Mouse (Mus musculus) T-cell, adult 2 months (primary cell): ENCODE measurements at regions not wholly inside any gene's neighbourhood (a gene's known extent, or its start where the extent isn't known, plus 50 kb on each side); places are given as distances from the start of the nearest gene placed in this dataset.
A peak's percentile ranks its signal among the peaks of the same experiment; 100 is the strongest.

Experiments
- DNase-seq: peaks from one replicate; pipeline ENCODE4 v3.0.0; 2022; ENCODE audit warnings: low spot score

DNA sequence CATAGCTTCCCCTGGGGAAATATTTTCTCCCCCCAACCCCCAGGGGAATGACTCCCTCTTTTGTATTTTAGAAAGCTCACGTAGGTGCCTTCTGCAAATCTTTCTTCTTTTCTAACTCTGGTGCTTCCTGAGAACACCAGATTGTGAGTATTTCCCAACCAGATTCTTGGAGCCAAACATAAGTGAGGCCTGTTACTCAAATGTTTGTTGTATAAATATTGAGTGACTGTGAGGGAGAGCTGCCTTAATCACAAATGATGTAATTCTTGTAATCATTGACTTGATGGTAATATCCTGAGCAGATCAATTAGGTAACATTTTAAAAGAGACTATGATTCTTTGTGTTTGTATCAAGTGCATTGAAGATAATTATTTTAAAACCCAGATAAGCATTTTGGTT, 137.1 kb upstream of the Marcks start:
- DNase-seq: no peak

DNA sequence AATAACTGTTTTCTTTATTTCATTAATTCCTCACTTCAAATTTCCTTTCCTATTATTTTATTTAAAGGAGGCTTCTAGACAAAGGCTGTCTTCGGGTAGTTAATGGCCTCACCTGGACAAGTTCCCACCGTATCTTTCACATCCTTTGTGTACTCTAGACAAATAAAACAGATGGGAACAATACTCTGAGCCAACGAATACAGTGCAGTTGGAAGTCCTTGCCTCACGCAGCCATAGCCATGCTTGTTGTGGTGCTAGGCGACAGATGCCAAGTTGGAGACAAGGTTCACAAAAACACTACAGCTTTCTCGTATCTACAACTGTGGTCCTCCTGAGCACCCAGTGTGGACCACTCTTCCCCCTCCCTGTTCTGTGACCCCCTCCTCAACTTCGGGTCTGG, 136.6 kb upstream of the Marcks start:
- no peak for DNase-seq

DNA sequence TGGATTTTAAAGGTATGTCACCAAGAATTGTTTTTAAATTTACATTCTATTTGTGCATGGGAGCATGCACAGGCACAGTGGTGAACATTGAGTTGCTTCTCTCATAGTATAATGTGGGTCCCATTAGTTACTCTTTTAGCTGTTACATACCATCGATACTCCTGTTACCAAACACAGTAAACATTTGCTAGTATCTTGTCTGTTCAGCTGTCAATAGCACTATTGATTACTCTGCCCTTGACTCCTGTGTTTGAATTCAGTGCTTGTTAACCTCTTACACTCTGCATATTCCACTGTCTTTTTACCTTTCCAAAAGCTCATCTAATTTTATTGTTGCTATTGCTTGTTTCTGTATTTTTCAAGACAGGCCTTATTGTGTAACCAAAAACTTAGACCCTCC, 133.2 kb upstream of the Marcks start:
- DNase-seq: no peak

DNA sequence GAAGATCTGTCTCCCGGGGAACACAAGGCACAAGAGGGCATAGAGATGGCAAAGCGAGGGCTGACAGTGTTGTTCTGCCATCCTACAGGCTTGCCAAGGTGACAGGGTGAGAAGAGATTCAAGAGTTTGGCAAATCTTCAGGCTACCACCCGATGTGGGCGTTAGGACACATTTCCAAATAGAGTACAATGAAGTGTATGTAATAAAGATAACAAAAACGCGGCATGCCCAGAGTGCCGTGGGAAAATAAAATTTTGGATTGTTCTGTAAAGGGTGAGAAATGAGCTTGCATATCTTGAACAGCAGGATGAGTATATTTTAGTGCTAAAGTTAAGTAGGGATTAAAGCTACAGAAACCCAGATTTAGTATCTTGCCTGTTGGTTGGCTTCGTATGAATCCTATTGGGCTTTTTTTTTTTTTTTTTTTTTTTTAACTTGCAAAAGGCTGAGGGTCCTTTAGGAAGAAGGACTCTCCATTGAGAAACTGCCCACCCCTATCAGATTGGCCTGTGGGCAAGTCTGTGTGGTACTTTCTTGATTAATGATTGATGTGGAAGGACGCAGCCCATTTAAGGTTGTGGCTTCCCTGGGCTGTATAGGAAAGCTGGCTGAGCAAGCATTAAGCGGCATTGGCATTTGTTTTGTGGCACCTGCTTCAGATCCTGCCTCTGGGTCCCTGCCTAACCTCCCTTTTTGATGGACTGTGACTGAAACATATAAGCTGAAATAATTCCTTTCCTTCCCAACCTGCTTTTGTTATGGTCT, 131.7 kb upstream of the Marcks start:
- no peak for DNase-seq

DNA sequence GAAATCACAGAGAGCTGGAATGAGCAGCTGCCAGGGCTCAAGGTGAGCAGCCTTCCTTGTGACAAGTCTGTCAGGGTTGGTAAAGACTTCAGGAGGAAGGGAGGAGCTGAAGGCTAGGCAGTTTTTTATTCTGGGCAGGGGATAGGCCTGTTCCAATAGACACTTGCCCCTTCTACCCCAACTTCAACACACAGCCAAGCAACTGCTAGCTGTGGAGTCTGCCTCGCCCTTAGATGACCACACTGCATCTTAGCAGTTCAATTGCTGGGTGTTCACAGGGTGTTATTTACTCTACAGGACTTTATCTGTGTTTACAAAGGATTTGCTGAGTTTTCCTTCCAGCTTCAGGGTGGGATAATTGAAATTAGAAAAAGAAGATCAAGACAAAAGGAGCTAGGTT, 128.2 kb upstream of the Marcks start:
- DNase-seq: no peak

DNA sequence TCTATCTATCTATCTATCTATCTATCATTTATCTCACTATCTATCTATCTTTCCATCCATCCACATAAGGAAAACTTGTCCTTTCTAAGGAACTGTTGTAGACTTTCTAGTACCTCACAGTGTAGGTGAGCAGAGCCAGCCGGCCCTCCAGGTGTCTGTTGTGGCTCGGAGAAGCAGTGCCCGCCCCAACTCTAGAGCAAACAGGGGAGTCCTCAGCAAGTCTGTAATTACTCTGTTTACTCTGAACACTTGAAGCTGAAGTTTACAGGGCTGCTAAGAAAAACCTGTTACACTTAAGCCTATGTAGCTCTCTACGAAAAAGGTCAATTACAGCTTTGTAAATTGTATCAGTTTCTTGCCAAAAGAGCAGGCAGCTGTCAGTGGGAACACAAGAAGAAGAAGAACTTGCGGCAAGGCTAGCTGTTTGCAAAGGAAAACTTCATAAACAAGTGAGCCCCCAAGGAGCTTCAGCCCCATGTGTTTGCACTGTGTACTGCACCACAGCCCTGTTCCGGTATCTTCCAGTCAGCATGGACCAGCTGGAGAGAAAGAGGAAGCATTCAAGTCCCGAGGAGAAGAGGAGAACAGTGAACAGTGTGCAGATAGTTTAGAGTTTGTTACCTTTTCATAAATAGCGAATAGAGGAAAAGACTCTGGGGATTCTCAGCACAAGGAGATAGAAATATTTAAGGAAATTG, 122.2 kb upstream of the Marcks start:
- DNase-seq: peak; percentile 1

DNA sequence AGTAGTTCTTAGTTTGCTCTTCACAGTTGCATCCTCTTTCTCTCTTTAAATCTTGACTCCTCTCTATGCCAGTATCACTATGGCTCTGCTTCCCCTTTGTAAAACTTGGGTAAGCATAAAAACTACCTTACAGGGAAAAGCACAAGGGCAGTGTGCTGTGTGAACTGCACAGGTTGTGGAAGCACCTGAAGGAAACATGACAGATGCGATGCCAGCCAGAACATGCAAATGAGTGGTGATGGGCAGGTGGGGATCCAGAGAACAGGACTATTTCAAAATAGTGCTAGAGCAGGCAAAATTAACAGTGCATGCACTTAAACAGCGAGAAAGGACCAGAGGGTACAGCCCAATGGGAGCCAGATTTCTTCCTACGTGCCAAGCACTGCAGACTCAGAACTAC, 120.5 kb upstream of the Marcks start:
- DNase-seq: no peak

DNA sequence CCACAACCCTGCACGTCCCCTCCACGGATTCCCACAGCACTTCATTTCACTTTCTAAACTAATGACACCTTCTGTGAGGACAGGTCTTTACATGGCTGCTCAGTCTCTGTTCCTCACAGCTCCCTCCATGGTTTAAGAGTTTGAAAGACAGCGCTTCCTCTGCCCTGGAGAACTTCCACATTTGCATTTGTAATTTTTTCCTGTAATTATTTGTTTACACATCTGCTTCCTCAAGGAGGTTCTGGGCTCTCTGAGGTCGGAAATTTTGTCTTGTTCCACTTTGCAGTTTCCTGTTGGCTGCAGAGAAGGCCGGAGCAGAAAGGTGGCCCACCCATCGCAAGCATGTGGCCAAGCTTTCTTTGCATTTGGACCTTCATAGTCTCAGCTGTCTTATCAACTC, 118.8 kb upstream of the Marcks start:
- no peak for DNase-seq

DNA sequence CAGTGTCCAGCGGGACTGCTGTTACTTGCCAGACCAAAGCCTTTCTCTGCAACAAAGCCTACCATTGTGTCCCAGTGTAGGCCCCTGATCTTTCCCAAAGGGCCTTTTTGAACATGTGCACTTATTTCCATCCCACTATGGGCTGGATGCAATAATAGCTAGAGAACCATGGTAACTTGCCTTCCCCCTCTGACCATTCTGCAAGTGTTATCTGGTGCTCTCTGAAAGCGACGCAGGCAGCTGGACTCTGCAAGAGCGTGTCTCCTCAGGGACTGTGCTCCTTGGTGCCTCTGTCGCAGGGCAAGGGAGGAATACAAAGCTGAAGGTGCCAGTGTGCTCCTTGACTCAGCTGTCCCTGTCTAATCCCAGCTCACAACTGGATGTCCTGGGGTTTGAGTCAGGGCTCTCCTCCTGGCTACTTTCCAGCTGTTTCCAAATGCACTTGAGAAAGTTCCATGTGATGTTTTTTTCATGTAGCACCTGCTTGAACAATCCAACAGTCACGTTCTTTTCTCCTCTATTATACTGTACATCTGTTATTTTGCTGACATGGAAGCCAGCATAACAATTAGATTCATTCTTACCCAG, 112.3 kb upstream of the Marcks start:
- DNase-seq: no peak

DNA sequence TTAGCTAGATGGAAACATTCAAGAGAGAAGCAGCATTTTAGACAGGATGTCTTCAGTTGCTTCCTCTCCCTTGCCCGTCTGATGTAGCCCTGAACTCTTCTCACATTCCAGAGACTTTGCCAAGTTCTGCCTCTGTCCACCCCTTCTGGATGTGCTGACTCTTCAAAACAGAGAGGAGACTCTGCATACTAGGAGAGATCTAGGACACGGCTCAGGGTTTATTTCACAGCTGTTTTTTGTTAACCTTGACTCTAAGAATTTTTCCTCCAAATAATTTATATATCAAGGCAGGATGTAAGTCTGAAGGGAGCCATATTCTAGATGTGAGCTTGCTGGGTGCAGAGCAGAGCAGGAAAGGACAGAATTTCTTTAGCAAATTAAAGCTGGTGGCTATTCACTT, 111.4 kb upstream of the Marcks start:
- no peak for DNase-seq

DNA sequence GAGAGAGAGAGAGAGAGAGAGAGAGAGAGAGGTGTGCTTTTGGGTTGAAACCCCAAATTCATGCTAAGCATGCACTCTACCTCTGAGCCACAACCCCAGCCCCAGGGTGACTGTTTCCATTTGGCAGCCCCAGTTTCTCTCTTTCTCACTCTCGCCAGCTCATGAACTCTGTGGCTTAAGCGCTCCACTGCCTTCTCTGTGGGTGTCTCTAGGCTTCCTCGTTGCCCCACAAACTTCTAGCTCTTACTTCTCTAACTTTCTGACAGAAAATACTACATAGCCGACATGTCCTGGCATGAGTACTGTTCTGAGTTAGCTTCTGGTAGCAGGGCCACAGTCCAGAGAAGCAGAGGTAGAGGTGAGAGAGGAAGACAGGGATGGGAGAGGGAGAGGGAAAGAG, 110.8 kb upstream of the Marcks start:
- no peak for DNase-seq

DNA sequence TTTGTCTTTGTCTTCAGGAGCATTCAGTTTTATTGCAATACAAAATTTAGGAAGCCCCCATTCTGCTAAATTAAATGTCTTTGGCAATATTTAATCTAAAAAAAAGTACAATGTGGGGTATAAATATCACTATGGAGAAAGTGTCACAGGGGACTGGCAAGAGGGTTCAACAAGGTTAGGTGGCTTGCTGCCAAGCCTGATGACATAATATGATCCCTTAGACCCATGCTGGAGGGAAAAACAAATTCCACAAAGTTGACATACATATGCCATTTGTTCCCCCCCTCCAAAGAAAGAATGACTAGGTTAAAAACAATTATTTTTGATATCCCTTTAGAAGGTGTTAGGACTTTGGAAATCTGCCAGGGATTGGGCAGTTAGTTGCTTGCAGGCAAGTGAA, 108.4 kb upstream of the Marcks start:
- DNase-seq: no peak

DNA sequence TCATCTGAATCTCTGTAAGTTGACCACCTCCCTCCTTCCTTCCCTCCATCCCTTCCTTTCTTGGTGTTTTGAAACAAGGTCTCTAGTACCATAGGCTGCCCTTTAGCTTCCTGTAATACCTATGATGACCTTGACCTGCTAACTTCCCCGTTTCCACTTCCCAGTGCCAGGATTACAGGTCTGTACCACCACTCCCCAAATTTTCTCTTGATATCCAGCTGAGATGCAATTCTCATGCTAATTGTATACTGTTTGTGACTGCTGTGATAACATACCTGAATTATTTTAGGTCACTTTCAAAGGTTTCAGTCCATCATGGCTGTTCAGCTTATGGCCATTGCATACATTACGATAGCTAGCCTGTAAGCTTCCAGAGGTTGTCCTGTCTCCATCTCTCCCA, 104.4 kb upstream of the Marcks start:
- no peak for DNase-seq

DNA sequence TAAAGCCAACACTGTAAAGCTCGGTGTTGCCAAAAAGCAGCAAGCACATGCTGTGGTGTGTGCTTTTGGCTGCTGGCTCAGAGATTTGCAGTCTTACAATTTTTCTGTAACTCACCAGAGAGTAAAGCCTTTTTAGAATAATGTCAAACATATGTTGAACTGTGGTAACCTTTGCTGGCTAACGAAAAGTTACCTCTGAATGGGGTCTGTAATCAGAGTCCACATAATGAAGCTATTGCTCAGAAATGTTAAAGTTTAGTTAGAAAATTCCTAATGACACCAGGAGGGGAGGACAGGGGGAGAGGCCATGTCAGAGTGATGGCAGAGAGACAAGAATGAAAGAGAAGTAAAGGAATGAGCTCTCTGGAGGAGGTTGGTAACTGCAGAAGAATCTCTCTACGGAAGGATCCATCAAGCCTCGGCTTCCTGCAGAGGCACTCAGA, 103.1 kb upstream of the Marcks start:
- no peak for DNase-seq

DNA sequence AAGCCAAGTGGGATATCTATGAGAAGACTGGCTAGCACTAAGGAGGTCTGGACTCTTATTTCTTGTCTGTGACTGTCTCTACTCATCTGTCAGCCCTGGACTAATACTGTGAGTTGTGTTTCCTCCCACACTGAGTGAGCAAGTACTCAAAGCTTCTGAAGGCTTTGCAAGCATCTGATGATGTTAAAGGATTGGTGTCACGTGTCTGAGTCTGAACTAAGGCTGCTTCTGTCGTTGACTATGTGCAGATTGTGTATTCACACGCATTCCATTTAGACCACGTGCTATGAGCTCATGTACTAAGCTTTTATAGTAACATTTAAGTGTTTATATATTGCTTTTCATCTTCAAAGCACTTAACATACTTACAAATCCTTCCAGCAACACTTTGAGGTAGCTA, 101.9 kb upstream of the Marcks start:
- DNase-seq: no peak

DNA sequence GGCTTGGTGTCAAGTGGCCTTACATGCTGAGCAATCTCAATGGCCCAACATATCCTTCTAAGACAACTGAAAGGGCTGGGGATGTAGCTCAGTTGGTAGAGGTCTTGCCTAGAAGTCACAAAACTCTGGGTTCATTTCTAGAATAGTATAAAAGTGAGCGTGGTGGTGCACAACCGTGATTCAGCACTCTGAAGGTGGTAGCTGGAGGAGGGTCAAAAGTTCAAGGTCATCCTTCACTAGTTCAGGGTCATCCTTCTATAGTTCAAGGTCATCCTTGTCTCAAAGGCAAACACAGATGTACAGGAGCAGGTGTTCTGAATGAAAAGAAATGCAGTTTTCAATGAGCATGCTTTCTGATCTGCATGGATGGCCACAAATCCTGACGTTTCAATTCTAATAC, 101.5 kb upstream of the Marcks start:
- DNase-seq: no peak

DNA sequence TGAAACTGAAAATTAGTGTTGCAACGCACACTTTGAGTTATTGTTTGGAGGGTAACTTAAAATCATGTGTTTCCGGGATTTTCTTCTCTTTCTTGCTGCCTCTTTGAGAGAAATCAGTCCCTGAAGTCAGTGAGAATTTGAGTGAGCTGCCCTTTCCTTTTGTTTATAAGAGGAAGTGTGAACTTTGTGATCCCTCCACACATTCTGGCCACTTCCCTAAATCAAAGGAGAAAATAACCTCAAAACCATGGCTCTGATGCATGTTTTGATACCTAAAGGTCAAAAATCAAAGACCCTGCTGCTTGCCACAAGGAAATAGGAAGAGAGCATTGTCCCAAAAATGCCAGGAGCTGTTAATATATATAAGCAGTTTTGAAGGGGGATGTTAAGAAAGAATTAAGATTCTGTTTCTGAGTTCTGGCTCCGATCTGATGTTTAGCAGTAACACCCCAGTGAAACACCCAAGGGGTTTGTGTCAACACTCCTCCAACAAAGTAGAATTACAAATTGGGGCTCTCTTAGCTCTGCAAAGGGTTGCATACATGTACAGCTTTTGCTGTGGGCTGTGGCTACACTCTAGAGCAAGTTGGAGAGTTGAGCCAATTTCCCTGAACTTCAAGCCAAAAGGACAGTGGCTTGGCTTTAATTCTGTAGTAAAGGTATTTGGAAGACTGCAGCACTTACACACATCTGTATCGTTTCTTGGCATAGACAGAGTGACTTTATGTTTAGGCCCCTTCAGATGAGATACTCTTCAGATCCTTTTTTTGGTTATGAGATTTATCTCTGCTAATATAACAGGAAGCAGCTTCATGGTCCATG, 97.5 kb upstream of the Marcks start:
- no peak for DNase-seq

DNA sequence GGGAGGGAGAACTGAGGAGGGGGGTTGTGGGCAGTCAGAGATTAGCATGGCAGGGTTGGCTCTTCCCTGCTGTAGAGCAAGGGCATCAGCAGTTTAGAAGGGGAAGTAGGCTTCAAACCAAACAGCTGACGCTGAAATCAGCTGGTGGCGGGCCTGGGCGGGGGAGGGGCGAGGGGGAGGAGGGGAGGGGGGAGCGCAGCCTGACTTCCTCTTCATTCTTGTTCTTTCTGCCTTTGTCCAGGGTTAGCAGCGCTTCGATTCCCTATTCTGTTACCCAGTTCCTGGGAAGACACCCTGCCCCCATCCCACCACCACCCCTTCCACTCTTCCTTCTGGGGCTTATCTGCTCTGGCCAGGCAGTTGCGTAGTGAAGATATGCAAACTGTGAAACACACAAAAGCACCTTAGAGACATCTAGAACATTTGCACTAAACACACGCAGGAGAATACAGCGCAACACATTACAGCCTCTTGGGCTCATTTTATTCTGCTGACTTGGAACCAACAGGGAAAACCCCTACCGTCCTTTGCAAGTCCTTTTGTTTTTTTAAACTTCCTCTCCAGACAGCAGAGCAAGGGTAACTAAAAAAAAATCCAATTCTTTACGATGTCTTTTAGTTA, 93.3 kb upstream of the Marcks start:
- peak; percentile 25 for DNase-seq

DNA sequence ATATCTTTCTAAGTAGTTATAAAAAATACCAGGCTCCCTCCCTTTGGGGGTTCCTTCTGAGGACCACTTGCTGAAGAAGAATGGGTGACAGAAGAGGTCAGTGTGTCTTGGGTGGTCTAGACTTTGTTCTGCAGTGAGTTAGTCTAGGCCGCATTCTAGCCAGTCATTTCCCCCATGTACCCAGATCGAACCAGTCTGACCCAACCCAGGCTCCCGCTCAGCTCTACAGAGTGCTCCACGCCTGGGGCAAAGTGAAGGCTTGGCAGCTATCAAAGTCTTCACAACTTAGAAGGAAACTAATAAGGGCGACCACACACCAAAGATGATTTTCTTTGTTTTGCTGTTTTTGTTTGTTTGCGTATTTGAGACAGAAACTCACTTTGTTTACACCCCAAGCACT, 92.4 kb upstream of the Marcks start:
- DNase-seq: no peak

DNA sequence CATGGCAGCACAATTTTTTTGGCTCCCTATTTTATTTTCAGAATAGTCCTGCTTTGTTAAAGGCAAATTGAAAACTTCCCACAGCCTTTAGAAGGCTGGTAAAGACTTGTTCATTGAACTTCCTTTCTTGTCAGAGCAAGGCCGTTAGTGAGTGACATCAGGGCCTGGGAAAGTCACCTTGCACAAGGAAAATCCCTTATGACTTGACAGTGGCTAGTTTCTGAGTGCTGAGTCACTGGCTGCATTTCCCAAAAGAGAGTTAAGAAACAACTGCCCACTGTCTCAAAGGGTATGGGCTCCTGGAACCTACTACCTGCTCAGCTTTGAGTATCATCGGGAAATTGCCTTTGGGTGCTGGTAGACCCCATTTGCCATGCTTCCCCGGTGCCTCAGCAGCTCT, 89.2 kb upstream of the Marcks start:
- DNase-seq: no peak

DNA sequence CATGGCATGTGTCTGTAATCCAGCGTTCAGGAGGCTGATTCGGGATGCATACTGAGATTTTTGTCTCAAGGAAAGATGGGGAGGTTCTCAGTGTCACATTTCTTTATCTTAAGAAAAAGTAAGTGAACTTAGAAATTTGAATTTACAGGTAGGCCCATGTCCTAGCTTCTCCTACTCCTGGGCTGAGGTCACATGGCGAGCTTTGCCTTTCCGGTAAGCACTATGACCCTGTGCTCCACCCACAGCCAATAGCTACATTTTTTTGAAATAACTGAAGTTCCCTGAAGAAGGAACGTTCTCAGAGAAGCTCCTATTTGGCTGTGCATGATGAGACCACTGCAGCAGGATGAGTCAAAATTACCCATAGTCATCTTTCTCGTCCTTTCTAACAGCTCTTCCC, 83.0 kb upstream of the Marcks start:
- DNase-seq: no peak

DNA sequence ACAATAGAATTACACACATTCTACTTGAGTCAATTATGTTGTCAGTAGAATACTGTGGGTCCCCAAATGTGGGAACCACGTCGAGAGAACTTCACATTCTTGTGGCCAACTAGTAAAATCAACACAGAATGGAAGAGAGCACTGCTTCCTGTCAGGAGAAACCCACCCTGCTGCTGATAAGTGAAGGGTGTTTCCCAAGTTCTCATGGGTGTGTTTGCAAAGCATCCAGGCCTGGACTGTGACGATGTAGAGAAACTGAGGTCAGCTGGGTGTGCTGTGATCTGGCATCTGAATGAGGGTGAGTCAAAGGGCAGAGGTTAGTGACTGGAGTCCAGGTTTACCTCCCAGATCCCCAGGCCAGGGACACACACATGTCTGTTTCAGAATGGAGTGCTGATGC, 81.7 kb upstream of the Marcks start:
- DNase-seq: no peak
